Mouse (Mus musculus) erythroblast, embryonic 14.5 days (primary cell): Measurements from ENCODE around the gene Dnajc7.

ENCODE experiments used
- GATA1 ChIP-seq: IDR thresholded peaks from 2 replicates; pipeline ENCODE4 v1.6.1; 2012; ENCODE audit warnings: low read length, inconsistent platforms, mixed read lengths
- TAL1 ChIP-seq: IDR thresholded peaks from 3 replicates; pipeline ENCODE4 v1.6.1; 2012; ENCODE audit warnings: low read length, inconsistent platforms, mixed read lengths

GRCm38 (mm10) chr11:100535996-100536395 is 84.0 kb downstream of the Dnajc7 start:
- TF ChIP-seq GATA1, result no peak
- no peak for TF ChIP-seq TAL1
